ENCODE assay signal across 12 mouse cellular contexts in the genomic region with DNA sequence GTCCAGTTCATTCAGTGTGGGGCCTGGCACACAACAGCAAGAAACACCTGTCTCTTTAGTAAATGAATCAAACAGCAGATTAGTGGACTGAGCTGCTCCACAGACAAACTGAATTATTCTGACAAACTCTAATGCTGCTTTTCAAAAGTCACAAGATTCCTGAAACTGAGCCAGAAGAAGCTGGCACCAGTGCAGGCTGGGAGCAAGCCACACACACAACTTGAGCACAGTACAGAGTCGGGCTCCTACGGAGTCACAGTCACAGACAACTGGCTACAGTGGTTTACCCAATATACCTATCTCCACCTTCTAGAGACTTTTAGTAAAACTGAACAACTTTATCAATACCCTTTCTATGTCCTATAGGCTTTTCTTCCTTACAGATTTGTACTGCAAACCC.
DNase-seq lines count a peak whose midpoint lies in the region; ATAC-seq and TF ChIP-seq lines count a peak whose summit lies in the region.
"Had no signal": no experiment of that assay in that cellular context is flagged by ENCODE, and none has a peak within 500 bp of the region (broad histone marks: within the 10 kb centered on the region; RNA-seq: fewer than 3 reads in every experiment).

No protein-coding gene starts in this region.

- no peaks in the 10 kb centered on the region for H3K27me3 ChIP-seq in forebrain, postnatal 0 days (ENCODE audit: insufficient read depth, low read length)
- no peaks in the 10 kb centered on the region for H3K27me3 ChIP-seq in forebrain, embryonic 11.5 days (ENCODE audit: control insufficient read depth, insufficient read depth, low read length)
- no peaks in the 10 kb centered on the region for H3K27me3 ChIP-seq in midbrain, embryonic 13.5 days
- no peaks in the 10 kb centered on the region for H3K27me3 ChIP-seq in midbrain, embryonic 15.5 days (replicated peaks)
- H3K27me3 ChIP-seq: intestine, embryonic 15.5 days; limb, embryonic 15.5 days; neural tube, embryonic 13.5 days; stomach, embryonic 15.5 days had no signal

- H3K9me3 ChIP-seq in forebrain, postnatal 0 days (ENCODE audit: low read length): no peaks in the 10 kb centered on the region
- no peaks in the 10 kb centered on the region for H3K9me3 ChIP-seq in forebrain, embryonic 11.5 days (ENCODE audit: control insufficient read depth, low read length)
- no peaks in the 10 kb centered on the region for H3K9me3 ChIP-seq in midbrain, embryonic 13.5 days
- no peaks in the 10 kb centered on the region for H3K9me3 ChIP-seq in midbrain, embryonic 15.5 days
- H3K9me3 ChIP-seq: intestine, embryonic 15.5 days; limb, embryonic 15.5 days; neural tube, embryonic 13.5 days; stomach, embryonic 15.5 days had no signal

- WGBS in forebrain, postnatal 0 days: 25% methylated on average over 2 of the region's 2 CpGs
- 81% methylated on average over 2 of the region's 2 CpGs for WGBS in forebrain, embryonic 11.5 days
- 68% methylated on average over 2 of the region's 2 CpGs for WGBS in midbrain, embryonic 13.5 days
- 44% methylated on average over 2 of the region's 2 CpGs for WGBS in midbrain, embryonic 15.5 days

- no peak overlapping the region for H3K4me2 ChIP-seq in forebrain, postnatal 0 days (ENCODE audit: low read depth)
- H3K4me2 ChIP-seq in forebrain, embryonic 11.5 days (ENCODE audit: low read depth, low read length, severe bottlenecking): no peak overlapping the region
- no peak overlapping the region for H3K4me2 ChIP-seq in midbrain, embryonic 13.5 days (replicated peaks)
- no peak overlapping the region for H3K4me2 ChIP-seq in midbrain, embryonic 15.5 days
- H3K4me2 ChIP-seq: intestine, embryonic 15.5 days; limb, embryonic 15.5 days; neural tube, embryonic 13.5 days; stomach, embryonic 15.5 days had no signal

- ATAC-seq in forebrain, postnatal 0 days: no peak
- ATAC-seq in forebrain, embryonic 11.5 days (replicated peaks; ENCODE audit: low FRiP score): no peak
- peak; percentile 55; the same call in 1 of the 2 replicates for ATAC-seq in midbrain, embryonic 13.5 days
- ATAC-seq in midbrain, embryonic 15.5 days (replicated peaks): no peak
- ATAC-seq: intestine, embryonic 15.5 days had no signal

- peak; percentile 16 for DNase-seq in forebrain, postnatal 0 days
- no peak for DNase-seq in forebrain, embryonic 11.5 days (ENCODE audit: low spot score)
- peak; percentile 48 for DNase-seq in gastrocnemius, postnatal 10 days
- DNase-seq in lung, postnatal 25 days (ENCODE audit: low spot score): peak; percentile 45
- DNase-seq in left cerebral cortex, adult 11 months (ENCODE audit: low spot score): no peak
- no peak for DNase-seq in retina, postnatal 1 day

- H3K4me1 ChIP-seq in forebrain, postnatal 0 days (ENCODE audit: insufficient read depth): peaks cover 3% of the 10 kb centered on the region; the same call in 1 of the 2 replicates
- H3K4me1 ChIP-seq in forebrain, embryonic 11.5 days (replicated peaks; ENCODE audit: control insufficient read depth, insufficient read depth, low read length): no peaks in the 10 kb centered on the region
- H3K4me1 ChIP-seq in midbrain, embryonic 13.5 days (replicated peaks): peaks cover 36% of the 10 kb centered on the region
- H3K4me1 ChIP-seq in midbrain, embryonic 15.5 days: peaks cover 23% of the 10 kb centered on the region

- H3K4me3 ChIP-seq in forebrain, postnatal 0 days (ENCODE audit: low read depth, low read length): no peak overlapping the region
- no peak overlapping the region for H3K4me3 ChIP-seq in forebrain, embryonic 11.5 days (ENCODE audit: low read depth, low read length)
- no peak overlapping the region for H3K4me3 ChIP-seq in midbrain, embryonic 13.5 days (replicated peaks)
- H3K4me3 ChIP-seq in midbrain, embryonic 15.5 days: no peak overlapping the region
- H3K4me3 ChIP-seq: intestine, embryonic 15.5 days; limb, embryonic 15.5 days; neural tube, embryonic 13.5 days; stomach, embryonic 15.5 days had no signal

- no peak overlapping the region for H3K9ac ChIP-seq in forebrain, postnatal 0 days
- no peak overlapping the region for H3K9ac ChIP-seq in forebrain, embryonic 11.5 days (ENCODE audit: low read length)
- no peak overlapping the region for H3K9ac ChIP-seq in midbrain, embryonic 13.5 days (replicated peaks)
- no peak overlapping the region for H3K9ac ChIP-seq in midbrain, embryonic 15.5 days
- H3K9ac ChIP-seq: intestine, embryonic 15.5 days; limb, embryonic 15.5 days; neural tube, embryonic 13.5 days; stomach, embryonic 15.5 days had no signal

- no peaks in the 10 kb centered on the region for H3K36me3 ChIP-seq in forebrain, postnatal 0 days (ENCODE audit: insufficient read depth)
- no peaks in the 10 kb centered on the region for H3K36me3 ChIP-seq in forebrain, embryonic 11.5 days (ENCODE audit: control insufficient read depth, insufficient read depth, low read length)
- H3K36me3 ChIP-seq in midbrain, embryonic 13.5 days: no peaks in the 10 kb centered on the region
- H3K36me3 ChIP-seq in midbrain, embryonic 15.5 days (replicated peaks): no peaks in the 10 kb centered on the region
- H3K36me3 ChIP-seq: intestine, embryonic 15.5 days; limb, embryonic 15.5 days; neural tube, embryonic 13.5 days; stomach, embryonic 15.5 days had no signal

- no peak overlapping the region for H3K27ac ChIP-seq in forebrain, postnatal 0 days (ENCODE audit: low read depth, low read length)
- no peak overlapping the region for H3K27ac ChIP-seq in forebrain, embryonic 11.5 days (ENCODE audit: low read depth, low read length)
- no peak overlapping the region for H3K27ac ChIP-seq in midbrain, embryonic 13.5 days
- H3K27ac ChIP-seq in midbrain, embryonic 15.5 days: no peak overlapping the region
- H3K27ac ChIP-seq: intestine, embryonic 15.5 days; limb, embryonic 15.5 days; neural tube, embryonic 13.5 days; stomach, embryonic 15.5 days had no signal

- no peak for TF ChIP-seq CTCF in forebrain, postnatal 0 days (IDR thresholded peaks at IDR 0.05; ENCODE audit: low read depth)

Comparison
In these comparisons a context has a peak if more than half of its experiments do, and no peak if none do; other contexts are left out.
1. DNase-seq: peak in forebrain, postnatal 0 days (single experiment), gastrocnemius, postnatal 10 days (single experiment) and lung, postnatal 25 days (single experiment); none in forebrain, embryonic 11.5 days (single experiment), left cerebral cortex, adult 11 months (single experiment) and retina, postnatal 1 day (single experiment).